Mouse (Mus musculus) stomach, postnatal 0 days (tissue): ENCODE measurements at regions not wholly inside any gene's neighbourhood (a gene's known extent, or its start where the extent isn't known, plus 50 kb on each side); places are given as distances from the start of the nearest gene placed in this dataset.

Experiments
- CTCF ChIP-seq: IDR thresholded peaks from 2 replicates; pipeline ENCODE4 v1.5.1; 2016; ENCODE audit warnings: antibody characterized with exemption, low read depth, mild to moderate bottlenecking, moderate library complexity
- EP300 ChIP-seq: optimal IDR thresholded peaks from 2 replicates; pipeline ENCODE3; 2016; ENCODE audit warnings: antibody characterized with exemption

DNA sequence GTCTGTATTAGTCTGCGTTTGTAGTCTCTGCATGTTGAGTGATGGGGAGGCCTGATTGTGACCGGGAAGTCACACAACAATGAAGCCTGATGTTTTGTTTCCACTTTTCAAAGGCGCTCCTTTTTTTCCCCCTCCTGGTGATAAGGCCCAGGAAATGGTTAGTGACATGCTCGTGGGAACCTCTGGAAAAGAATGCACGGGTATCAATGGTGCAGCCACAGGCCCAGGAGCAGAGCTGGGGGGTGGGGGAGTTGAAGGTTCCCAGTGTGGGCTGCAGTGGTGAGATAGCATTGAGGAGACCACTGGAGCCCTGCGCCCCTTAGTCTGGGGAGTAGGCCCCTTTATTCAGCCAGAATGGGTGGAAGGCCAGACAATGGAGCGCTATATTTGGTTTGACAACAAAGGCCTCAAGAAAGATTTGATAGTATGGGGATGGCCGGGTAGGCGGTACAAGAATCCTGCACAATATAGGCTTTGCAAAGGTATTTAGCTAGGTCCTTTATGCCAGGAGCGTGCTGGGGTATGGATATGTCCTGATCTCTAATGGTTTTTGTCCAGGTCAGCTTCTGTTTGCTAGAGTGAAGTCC, 490.4 kb downstream of the Insc start:
- TF ChIP-seq CTCF (no peak), EP300 (no peak)
